Mouse (Mus musculus) urinary bladder, postnatal 36 days (tissue): ENCODE data around the gene Lmo1.
A peak's percentile ranks its signal among the peaks of the same experiment; 100 is the strongest.
"Not testable (repeated sequence)": the region's sequence is repeated elsewhere in the genome, so short reads cannot be mapped to it uniquely, and the experiment has no call there.

Source experiments
- DNase-seq, 2 experiments: peaks; one replicate each; pipeline ENCODE4 v3.0.0; 2022; ENCODE audit warnings: low spot score in 2 of 2, mixed read lengths in 1 of 2

Gene Lmo1

GRCm38 (mm10) chr7:109115488-109115887, 59.5 kb downstream of the Lmo1 start:
- DNase-seq: not testable (repeated sequence)

- DNase-seq: no peak
These were observed 60.1 kb downstream of the Lmo1 start for GRCm38 (mm10) chr7:109114950-109115349.

GRCm38 (mm10) chr7:109111000-109111399, 64.0 kb downstream of the Lmo1 start:
- no peak for DNase-seq

- DNase-seq: no peak
These were observed 70.1 kb downstream of the Lmo1 start for GRCm38 (mm10) chr7:109104894-109105293.

- DNase-seq: no peak
These were observed 73.8 kb downstream of the Lmo1 start for GRCm38 (mm10) chr7:109101167-109101566.

GRCm38 (mm10) chr7:109098145-109099018, 76.6 kb downstream of the Lmo1 start:
- peak; percentile 10 to 15 for DNase-seq

GRCm38 (mm10) chr7:109097203-109097602, 77.8 kb downstream of the Lmo1 start:
- DNase-seq: no peak

GRCm38 (mm10) chr7:109096618-109097017, 78.4 kb downstream of the Lmo1 start:
- no peak for DNase-seq

GRCm38 (mm10) chr7:109094294-109094693, 80.7 kb downstream of the Lmo1 start:
- no peak for DNase-seq

GRCm38 (mm10) chr7:109091316-109091715, 83.7 kb downstream of the Lmo1 start:
- DNase-seq: not testable (repeated sequence)
